Mouse (Mus musculus): Measurements from ENCODE around the gene Iqsec3.

Gene Iqsec3

DNA sequence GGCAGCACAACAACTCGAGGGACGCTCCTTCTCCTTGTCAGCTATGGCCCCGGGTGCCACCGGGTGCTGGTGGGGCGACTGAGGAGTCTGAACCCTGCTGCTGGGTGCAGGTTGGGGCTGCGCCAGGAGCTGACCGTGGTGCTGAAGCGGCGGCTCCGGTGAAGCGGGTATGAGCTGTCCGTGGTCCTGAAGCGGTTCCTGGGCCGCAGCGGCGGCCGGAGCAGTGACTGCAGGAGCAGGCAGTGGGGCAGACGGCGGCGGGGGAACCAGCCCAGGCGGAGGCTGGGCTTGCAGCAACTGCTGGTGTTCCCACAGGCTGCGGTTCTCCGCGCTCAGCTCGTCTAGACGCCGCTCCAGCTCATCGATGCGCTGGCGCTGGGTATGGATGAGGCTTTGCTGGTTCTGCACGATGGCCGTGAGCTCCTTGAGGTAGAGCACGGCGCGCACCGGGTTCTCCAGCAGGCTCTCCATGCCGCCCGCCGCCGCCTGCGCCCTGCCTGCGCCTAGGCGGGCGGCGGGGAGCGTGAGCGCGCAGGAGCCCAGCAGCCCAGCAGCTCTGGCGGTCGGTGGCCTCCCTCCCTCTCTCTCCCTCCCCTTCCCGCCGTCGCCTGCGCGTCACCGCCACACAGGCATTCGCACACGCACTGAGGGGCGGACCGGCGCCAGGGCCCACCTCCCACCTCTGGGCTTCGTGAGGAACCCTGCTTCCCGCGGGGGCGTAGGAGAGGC, at the start of gene Iqsec3:
Gene Iqsec3 (minus strand): TSS at position 586 of the 729 bp plus-strand sequence.
- DNase-seq = peak; percentile 51 to 54

DNA sequence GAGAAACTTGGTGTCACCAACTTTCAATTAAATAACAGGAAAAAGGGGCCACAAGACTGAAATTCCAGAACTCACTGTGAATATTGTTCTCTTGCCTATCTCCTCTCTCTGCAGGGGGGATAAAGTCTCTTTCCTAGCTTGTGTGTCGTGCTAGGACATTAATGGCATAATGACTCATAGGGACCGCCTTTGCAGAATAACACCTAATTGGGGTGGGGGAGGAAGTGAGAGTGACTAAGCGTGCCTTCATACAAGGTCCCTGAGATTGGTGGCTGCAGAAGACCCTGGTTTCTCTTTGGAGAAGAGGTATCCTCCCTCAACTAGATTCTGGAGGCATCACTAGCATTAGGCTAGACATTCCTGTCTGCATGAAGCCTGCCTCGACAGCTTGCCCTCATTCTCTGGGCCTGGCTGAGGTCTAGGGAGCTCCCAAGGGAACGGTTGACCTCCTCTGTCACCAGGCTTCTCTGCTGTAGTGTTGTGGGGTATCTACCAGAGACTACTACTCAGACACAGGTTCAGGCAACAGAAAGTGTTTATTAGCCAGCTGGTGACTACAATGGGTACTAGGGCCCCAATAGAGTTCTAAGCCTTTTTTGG, 48.7 kb upstream of the Iqsec3 start:
- no peak for DNase-seq

DNA sequence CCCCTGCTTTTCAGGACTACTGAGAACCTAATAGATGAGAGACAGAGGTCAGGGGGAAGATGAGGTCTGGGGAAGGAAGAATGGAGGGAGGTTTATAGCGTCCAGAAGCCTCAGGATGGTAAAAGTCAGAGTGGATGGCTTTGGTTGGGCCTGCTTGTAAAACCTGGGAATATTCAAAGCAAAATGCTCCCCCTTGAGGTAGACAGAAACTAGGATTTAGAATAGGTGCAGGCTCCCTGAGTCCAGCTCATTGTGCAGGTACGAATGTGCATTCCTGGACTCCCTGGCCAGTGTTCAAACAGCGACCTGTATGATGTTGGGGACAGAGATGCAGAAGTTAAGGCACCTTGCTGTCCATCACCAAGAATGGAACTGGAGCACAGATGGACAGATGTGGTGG, 47.6 kb upstream of the Iqsec3 start:
- no peak for DNase-seq

DNA sequence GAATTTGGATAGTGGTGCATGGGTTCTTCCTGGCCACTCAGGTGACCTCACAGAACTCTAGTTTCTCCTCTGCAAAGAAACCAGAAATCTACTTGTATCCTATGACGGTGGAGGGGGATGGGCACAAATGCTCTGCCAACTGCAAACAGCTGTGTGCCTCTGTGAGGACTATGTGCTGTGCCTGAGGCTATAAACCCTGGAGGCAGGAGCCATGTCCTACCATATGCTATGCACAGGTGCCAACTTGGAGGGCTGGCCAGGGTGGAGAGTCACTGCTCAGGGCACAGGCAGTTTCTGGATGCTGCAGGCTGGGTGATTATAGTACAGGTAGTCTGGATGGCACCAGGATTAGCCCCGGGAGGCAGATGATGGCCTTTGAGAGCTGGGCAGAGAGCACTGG, 46.4 kb upstream of the Iqsec3 start:
- no peak for DNase-seq

DNA sequence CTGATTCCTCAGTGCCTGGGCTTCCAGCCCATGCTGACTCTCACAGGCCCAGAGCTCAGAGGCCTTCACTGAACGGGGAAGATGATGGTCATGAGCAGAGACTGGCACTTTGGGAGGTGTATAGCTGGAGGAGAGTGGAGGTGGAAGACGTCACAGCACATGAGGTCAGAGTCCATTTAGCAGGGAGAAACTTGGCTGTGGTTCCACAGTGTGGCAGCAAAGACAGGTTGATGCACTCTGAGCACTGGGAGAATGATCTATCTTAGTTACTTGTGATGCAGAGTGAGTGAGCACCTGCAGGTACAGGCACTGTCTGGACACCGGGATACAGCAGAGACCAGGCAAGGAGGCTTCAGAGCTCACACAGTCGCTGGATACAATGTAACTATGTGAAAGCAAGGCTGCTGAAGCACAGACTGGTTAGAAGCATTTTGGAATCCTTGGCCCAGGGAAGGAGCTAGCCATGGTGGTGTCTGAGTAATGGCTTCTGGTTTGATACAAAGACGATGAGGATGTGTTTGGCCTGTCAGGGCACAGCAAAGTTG, 45.9 kb upstream of the Iqsec3 start:
- DNase-seq = no peak

DNA sequence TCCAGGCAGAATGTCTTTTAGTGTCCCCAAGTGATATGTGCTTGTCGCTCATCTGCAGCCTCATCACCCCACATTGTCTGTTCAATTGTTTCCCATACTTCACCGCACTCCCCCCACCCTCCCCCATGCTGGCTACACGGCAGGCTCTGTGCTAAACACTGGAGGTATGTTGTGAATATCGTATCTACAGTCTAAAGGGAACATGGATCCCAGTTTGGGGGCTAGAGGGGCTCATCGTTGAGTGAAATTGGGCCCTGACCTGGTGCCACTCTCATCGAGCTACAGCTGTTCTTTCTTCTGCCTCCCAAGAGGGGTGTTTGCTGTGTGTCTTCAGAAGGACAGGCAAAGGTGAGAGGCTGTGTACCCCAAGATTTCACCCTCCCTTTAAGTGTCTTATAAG, 44.2 kb upstream of the Iqsec3 start:
- DNase-seq = no peak

DNA sequence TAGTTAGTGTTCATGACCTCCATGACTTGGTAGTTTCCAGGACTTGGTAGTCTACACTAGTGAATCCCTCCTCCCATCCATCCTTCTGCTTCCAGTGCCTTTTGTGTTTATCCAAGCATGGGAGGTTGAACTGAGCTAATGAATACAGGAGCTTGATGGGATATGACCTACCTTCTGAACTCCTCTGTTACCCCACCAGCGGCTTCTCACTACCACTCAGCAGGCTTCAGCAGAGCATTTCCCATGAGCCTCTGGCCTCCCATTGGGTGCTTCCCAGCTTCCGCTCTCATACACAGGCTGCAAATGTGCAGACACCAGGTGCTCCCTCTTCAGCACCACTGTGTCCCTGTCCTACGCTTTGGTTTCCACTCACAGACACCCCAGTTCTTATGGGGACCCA, 36.9 kb upstream of the Iqsec3 start:
- no peak for DNase-seq

DNA sequence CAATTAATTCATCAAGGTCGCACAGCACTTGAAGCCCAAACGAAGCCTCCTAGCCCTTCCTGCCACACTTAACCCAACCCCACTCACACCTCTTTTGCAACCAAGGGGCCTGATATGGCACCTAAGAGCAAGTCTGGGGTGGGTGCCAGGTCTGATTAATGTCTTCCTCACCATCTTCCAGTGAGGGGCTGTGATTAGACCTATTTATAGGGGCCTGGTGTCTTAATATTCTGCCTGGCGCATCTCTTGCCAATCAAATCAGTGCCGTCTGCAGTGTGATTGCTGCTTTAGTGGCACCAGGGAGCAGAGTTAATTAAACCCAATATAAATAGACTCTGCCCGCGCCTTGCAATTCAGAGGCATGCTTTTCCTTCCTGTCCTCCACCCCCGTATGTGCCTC, 36.4 kb upstream of the Iqsec3 start:
- DNase-seq = no peak

DNA sequence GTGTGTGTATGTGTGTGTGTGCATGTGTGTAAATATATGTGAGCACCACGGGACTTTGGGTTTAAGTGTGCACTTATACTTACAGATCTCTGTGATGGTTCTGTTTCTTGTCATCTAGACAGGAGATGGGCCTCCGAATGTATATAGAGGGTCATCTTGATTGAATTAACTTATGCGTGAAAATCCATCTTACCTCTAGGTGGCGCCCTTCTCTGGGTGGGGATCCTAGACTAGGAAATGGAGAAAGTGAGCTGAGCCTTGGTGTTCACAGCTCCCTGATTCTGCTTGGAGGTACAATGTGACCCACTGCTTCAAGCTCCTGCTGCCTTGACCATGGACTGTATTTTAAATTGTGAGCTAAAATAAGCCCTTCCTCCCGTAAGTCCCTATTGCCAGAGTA, 34.8 kb upstream of the Iqsec3 start:
- DNase-seq = no peak

DNA sequence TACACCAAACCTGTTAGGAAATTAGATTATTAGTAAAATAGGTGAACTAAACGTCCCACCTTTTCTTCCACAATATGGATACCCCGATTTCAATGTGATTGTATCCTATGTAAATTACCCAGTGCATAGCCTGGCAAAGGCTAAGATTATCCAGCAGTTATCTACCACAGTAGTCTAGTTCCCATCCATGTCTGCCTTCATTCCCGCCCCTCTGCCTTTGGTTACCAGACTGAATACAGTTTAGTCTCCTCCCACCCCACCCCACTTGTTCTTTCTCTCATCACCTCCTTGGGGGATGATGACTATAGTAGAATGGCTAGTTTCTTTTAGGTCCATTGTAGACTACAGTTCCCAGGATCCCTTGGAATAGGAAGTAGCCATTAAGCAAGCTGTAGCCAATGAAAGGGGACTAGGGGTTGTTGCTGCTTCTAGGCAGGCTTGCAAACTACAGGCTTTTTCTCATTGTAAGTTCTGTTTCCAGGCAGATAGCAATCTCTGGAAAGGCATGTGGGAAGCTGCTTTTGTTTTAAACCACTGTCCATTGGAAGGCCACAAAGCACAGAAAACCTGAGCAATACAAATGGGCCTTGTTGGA, 27.7 kb upstream of the Iqsec3 start:
- DNase-seq = no peak

DNA sequence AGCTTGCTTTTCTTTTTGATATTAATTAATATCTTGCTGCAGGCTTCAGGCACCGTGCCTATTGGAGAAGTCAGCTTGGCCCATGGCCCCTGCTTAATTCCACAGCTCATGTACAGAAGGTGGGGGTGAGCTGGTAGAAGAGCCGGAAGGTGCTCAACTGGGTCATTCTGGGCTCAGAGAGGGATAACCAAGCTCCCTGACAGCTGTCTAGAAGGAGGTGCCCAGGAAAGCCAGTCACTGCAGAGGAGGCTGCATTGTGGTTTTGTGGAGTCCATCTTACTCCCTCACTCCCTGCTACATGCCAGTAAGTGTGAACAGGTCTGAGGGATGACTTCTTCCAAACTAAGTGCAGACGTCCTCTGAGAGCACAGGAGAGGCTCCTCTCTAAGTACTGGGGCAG, 26.4 kb upstream of the Iqsec3 start:
- no peak for DNase-seq

DNA sequence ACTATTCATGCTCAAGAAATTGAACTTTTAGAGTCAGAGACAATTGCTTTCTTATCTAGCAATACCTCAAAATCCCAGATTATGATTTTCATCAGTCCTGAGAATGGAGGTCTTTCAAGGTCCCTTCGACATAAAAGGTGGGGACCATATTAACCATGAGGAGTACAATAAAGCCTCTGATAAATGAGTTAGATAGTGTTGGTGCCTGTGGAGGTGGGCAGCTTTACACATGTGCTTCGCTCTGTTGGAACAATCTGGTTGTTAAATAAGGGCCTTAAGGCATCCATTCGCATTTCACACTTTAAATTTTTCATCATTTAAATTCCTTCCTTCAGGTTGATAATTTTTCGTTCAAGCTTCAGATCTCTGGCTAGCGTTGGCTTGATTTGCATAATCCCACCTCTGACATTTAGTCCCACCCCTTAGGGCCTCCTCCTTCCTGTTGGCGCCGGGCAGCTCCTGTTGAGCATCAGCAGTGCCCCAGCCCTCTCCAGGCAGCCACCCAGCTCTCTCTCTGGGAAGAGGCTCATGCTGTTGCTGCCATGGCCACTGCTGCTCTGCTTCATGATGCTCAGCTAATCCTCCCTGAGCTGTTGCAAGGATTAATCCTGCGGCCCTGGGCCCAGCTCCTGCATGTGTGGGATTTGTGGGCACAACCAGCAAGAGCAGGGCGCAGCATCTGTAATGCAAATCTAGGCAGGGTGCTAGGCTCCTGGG, 25.5 kb upstream of the Iqsec3 start:
- no peak for DNase-seq

DNA sequence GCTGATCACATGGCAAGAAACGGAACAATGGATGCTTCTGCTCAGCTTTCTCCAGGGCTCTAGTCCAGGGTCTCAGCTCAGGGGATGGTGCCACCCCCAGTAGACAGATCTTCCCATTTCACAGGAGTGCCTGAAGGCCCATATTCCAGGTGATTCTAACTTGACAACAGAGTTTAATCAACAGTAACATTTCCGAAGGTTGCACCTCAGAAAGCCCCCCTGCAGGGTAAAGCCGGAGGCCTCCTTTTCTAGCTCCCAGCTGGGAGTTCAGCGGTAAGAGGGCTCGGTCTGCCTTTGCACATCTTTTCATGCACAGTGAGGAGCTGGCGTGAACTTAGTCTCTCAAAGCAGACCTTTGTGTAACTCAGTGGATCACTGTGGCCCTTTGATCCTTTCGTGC, 22.1 kb upstream of the Iqsec3 start:
- no peak for DNase-seq

DNA sequence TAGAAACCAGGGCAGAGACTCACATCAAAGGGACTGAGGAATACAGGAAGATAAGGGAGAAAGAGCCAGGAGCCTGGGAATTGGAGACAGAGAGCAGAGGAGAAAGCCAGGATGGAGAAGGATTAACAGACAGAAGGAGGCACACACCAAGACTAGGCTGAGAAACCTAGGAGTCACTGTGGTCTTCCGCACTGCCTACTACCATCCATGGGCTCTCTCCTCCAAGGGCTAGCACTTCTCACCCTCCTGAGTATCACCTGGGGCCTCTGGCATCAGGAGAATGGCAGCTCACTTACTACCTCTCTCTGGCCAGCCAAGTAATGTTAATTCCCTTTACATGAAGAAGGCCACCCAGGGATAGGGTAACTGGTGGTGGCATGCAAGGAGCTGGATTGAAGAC, 21.5 kb upstream of the Iqsec3 start:
- DNase-seq = no peak

DNA sequence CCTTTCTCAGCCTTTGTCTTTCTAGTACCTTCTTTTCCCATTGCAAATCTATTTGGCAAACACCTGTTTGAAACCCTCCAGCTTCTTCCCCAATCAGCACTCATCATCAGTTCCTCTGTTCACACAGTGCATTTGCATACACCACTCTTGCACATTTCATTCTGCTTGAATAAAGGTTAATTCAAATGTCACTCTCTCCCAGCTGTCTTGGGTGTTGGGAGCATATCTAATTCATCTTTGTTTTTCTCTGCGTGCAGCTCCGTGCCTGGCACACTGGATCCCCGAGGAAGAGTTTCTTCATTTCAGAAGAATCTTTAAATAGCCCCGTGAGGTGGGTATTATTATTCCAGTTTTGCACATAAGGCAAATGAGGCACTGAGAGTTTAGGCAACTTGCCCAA, 20.8 kb upstream of the Iqsec3 start:
- no peak for DNase-seq

DNA sequence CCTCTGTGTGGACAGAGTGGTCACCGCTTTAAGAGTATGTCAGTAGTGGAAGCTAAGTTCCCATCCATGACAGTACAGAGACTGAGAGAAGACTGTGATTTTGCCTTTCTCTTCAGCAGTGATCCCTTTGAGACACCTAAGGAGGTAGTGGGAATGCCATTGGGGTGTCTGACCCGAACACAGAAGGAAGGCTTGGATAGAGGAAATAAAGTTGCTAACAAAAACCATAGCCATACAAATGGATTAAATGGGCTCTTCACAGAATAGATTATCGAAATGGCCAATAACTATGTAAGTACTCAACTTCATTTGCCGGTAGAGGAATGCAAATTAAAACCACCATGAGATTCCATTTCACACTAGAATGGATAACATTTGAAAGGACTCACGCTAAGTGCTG, 17.9 kb upstream of the Iqsec3 start:
- no peak for DNase-seq

DNA sequence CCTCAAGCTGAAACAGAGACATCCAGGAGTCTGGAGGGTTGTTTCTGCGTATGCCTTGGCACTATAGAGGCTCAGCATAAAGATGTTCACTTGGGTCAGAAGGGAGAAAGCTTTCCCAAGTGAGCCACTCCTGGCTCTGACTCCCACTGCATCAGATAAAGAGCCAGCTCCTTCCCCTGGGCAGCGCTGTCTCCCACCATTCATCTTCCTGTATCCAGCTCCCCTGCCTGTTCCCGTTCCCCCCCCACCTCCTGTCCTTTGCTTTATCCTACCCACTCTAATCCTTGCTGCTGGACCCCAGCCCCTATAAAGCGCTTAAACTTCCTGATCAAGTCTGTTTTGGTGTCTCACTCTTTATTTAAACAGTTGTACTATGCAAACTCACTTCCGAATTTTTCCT, 1.2 kb downstream of the Iqsec3 start:
- DNase-seq = no peak

DNA sequence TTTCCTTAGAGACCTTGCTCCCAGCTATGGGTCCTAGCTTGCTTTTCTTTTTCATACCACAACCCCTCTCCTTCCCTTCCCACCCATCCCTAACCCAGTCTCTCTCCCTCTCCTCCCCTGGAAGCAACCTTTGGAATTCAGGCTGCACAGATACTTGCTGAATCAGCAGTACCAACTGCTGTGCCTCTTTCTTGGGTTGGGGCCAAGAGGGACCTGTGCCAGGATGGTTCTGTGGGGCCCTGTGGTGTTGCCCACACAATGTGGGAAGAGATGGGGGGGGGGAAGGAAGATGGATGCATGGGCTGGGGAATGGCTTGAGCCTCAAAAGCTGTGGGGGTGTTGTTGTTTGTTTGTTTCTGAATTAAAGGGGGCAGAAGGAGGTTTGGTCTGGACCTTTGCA, 5.2 kb downstream of the Iqsec3 start:
- no peak for DNase-seq

DNA sequence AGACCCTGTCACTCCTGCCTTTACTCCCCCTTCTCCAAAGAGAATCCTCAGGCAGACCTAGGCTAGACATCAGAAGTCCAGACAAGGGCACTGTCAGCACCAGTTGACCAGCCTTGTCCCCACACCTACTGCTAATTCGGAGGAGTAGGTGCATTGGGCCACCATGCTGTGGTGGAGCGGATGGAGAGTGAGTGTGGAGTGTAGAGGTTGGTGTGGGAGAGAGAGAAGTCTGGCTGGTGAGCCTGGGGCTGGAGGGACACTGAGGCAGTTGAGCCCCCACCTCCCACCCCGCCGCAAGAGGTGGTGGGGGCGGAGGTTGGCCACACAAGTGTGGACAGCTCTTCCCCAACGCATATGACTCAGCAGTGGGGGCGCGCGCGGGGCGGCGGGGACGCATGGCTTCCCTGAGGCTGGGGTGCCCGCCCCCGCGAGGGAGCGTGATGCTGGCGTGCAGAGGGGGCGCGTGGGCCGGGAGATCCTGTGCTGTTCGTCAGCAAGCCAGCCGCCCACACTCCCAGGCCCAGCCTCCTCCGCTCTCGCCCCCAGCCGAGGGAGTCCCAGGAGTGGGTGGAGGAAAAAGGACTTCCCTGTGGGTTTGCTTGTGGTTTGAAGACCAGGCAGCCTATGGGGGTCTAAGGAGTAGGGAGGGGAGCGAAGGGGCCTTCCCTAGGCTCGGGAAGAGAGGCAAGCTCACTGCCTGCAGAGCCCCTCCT, 10.7 kb downstream of the Iqsec3 start:
- DNase-seq = no peak

DNA sequence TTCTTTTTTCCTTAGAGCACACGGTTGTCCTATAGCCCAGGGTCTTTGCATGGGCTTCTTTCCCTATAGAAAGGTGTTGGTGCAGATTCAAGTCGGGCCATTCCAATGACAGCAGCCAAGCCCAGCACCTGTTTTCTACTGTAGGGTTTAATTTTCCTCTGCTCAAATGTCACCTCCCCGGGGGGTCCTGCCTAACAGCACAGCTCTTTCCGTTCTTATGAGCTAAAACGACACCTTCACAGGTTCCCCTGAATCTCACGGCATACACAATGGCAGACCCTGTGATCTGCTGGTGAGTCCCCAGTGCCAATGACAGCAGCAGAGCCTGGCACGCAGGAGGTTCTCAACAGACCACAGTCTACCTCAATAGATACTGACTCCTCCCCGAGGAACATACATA, 16.1 kb downstream of the Iqsec3 start:
- DNase-seq = peak in 1 of 2 experiments; percentile 12

DNA sequence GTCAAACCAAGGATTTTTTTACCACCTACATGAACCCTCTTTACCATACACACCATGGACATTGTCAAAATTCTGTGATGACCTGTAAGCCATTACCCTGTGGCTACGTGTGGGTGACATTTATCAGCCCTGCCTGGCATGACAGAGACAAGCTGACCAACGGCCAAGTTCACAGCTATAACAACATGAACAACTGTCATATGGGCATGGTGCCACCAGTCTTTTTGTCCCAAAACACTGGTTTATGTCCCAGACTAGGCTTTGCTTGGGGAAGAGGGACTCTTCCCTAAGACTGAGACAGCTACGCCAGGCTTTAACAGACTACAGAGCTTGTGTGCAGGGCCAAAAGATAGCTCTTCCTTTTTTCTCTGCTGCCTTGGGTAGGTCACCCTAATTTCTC, 16.8 kb downstream of the Iqsec3 start:
- DNase-seq = no peak

DNA sequence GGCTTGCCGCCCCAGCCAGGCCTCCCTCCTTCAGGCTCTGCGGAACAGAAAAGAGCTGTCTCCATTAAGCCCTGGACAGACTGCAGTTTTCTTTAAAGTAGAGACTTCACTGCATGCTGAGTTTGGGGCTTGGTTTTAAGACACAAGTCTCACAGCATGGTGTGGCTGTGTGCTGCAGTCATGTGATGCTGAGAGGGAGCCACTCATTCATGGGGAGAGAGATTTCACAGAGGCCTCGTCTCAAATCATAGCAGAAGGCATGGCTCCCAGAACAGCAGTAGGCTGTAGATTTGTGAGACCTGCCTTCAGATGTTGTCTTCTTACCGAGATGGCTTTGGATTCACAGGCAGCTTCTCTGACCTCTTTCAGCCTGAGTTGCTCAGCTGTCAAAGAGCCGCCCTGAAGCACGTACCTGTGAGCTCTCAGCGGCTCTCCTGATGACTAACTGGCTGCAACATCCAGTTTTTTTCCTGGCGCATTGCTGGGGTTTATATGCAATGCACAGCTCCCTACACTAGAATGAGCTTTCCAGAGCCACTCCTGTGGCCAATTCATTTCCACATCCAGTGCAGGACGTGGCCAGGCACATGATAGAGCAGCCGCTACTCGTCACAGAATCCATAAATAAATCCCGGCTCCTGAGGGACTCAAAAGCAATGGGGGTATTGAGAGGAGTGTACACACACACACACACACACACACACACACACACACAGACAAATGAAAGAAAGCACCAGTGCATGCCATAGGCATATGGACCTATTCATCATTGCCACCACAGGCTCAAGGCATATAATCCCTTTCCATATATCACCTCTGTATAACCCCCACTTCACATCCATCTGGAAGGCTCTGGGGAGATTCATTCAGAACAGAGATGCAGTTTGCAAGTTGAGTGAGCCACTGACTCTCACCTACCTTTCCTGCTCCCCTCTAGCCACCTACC, 18.7 kb downstream of the Iqsec3 start:
- DNase-seq = no peak
